Mouse (Mus musculus) right cerebral cortex, postnatal 10 days (tissue): ENCODE results near the gene Engase.

Experiments
- DNase-seq, 2 experiments: peaks; one replicate each; pipeline ENCODE4 v3.0.0; 2021; ENCODE audit warnings: low spot score in 2 of 2

Gene Engase

DNA sequence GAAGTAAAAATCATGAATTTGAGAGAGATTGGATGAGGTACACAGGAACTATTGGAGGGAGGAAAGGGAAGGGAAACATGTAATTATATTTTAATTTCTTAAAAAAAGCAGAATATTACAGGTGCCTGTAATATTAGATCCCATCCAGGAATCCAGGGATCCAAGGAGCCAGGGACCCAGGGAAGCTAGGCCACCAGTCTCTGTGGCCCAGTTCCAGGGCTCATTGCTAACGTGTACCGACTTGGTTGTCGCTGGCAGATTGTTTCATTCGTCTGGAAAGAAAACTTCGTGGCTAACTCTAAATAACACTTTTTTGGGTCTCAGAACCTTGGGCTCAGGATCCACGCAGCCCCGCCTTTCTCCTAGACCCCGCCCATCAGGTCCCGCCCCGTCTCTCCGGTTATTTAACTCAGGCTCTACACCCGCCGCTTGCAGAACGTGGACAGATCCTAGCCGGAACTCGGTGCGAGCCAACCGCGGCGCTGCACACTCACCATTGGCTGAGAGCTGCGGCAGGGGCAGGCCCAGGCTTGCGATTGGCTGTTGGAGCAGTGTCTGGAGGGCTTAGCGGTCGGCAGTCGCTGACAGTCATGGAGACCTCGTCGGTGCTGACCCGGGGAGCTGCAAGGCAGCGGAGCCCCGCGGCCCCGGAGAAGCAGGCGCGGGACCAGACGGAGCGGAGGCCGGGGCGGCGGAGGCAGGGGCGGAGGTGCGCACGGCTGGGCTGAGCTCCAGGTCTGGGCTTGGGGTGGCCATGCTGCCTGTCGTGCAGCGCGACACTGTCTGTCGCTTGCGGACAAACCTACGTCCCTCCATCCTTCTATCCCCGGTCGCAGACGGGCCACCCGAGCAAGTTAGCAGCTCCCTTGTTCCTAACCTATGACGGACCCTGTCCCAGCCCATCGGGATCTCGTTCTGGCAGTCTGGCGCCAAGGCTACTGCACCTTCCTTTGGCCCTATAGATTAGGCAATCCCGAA is at the start of gene Engase:
TSS of gene Engase (plus strand) at position 434 of the 978 bp plus-strand sequence.
- peak; percentile 98 to 99 for DNase-seq

DNA sequence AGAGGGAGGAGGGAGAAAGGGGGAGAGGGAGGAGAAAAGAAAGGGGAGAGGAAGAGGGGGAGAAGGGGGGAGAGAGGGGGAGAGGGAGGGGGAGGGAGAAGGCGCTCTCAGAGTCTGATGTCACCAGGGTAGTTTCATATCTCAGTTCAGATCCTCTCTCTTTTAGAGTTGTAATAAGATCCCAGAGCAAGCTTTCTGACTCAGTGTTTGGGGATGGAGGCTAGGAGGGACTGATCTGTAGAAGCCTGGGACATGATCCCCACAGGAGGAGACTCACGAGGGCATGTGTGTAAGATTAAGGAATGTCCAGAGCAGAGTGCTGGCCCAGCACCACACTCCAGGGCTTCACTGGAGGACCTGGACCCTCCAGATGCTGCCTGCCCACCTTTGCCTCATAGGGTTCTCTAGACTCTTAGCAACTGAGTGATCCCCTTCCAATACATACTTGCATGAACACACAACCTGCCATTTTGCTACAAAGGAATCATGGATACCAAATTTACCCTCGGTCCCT is 49.3 kb upstream of the Engase start:
- no peak for DNase-seq

DNA sequence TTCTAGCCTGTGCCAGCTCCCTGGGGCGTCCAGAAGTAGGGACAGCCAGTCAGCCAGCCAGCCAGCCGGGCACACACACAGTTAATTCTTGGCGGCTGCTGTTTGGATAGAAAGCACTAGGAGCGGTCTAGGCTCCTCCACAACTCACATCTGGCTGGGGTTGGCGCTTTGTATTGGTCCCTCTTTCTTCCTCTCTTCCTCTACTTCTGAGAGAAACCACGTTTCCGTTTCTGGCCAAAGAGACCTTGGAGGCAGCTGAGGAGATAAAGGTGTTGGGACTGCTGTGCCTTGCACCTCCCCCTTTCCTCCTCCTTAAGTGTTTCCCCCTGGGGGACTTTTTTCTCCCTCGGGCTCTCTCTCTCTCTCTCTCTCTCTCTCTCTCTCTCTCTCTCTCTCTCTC is 48.6 kb upstream of the Engase start, which contains the start of gene C1qtnf1:
TSS of gene C1qtnf1 (plus strand) at position 218 of the 400 bp plus-strand sequence.
- DNase-seq, result no peak

DNA sequence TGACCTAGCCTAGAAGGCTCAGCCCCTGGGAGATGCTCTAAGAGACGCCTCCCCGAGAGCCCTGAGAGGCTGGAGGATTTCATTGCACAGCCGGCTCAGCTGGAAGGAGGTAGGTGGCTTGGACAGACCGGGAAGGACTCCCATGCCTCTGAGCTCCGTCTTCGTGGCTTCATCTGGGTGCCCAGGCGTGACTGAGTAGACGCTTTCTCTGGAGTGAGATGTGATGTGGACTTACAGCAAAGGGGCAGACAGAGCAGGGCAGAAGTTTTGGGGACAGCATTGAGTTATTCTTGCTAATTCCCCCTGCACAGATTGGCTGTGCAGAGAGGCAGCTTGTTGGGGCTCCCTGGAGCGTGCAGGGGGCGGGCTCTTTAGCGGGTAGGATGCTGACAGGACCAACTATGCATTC is 48.2 kb upstream of the Engase start:
- DNase-seq, result no peak

DNA sequence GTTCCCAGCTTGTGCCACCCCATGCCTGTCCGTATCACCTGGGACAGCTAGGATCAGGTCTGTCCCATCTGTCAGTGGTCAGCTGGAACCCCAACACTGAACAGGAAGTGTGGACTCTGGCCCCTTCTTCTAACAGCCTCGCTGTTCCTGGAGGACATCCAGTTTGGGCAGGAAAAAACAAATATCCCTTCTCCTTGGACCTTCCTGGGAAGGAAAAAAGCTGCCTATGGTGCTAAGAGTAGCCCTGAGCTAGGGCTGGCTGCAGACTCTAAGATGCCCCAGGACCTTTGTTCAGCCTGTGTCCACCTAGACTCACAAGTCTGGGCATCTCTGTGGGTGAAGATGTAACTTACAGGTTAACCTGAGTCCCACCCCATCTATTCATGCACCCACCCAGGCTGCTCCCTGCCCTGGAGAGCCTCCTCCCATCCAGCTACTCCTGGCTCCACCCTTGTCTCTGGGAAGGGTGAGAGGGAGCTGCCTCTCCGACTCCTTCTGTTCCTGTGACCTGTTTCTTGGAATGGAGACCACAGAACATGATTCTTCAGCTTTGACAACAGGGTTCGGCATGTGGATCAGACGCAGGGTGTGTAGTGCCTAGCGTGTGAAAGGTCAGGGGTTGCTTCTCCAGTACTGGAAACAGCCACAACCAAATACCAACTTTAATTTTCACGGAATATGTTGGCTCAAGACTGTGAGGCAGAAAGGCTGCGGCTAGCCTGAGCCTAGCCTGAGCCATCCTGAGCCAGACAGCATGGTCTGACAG is 47.5 kb upstream of the Engase start:
- DNase-seq, result no peak

DNA sequence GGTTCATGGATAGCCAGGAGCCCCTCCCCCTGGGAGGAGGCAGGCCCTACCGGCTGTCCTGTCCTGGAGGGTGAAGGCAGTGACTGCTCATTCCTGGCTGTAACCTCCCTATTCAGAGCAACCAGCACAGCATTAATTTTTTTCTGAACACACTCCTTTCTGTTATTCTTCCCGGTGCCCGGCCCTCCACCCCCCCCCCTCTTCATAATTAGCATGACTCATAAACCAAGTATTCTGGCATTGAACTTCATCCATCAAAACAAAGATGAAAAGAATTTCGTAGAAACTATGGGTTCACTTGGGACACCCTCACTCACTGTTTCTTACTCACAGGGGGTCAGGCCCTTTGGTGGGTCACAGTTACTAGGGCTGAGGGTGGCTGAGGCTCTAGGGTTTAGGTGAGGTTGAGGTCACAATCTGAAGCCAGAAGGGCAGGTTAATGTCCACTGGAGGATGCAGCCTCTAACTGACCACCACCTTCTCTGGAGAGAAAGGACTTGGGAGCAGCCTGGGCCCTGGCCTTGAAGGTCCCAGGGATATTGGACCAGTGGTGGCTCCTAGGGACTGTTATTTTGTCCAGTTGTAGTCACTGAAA is 46.2 kb upstream of the Engase start:
- DNase-seq, result no peak

DNA sequence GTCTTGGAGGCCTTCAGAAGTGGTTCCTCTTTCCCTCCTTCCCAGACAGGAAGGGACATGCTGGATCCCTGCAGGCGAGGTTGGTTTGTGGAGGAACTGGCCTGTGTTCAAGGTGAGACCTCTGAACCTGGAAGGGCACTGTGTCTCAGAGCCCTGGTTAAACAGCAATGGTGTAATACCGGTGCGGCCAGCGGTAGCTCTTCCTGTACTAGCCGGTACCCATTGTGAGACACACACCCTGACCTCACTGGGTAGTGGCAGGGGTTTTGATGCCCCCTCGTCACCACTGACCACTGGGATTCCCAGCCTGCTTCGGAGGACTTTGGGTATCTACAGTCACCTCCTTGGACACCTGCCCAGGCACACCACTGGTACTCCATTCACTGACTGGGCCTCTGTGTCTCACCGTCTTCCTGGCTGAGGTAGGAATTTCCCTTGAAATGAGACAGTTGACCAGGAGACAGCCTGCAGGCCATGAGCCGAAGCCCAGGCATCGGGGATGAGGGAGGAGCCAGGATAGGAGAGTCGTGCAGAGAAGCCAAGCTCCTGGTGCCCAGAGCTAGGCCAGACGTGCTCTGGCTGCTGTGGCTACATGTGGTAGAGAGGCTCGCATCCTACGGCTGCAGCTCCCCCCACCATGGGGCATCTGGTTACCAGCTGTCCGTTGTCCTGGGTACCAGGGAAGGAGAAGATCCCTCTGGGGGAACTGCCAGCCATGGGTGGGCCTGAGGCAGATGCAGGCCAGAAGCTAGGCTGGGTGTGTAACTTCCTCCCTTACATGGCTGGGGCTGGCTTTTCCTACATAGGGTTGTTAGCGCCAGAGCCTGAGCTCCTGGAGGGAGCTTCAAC is 45.3 kb upstream of the Engase start:
- DNase-seq, result no peak

DNA sequence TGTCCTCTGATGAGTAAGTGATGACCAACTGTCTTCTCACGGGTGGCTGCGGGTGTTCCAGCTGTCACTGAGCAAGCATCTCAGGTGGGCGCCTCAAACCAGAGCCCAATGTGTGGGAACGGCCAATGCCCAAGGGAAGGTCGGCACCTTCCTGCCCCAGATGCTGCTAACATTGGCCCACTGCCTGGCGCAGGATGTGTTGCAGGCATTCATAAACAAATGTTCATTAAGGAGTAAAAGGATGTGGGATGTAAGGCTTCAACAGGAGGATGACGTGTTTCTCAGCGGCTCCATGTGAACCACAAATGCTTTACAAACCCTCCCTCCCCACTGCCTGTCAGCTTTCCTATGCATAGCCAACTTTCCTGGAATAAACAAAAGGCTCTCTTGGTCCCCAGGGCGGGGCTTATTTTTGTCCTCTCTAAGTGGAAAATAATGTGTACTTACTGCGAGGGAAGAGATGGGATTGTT is 43.2 kb upstream of the Engase start:
- no peak for DNase-seq

DNA sequence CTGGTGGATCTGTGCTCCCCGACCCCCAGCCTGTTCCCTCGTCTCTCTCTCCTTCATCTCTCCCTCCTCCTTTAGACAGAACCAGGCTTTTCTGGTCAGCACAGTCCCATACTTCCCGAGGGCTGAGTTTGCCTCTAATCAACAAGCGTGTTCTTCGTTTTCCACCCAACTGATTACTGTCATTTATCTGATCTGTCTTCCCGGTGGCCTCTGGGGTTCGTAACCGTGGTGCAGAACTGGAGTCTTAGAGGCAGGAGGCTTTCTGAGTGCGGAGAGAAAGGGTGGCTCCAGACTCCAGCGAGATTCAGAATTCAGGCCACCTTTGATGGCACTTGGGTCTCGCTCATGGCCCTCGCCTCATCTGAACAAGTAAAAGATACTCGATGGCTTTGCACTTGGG is 42.5 kb upstream of the Engase start:
- no peak for DNase-seq

DNA sequence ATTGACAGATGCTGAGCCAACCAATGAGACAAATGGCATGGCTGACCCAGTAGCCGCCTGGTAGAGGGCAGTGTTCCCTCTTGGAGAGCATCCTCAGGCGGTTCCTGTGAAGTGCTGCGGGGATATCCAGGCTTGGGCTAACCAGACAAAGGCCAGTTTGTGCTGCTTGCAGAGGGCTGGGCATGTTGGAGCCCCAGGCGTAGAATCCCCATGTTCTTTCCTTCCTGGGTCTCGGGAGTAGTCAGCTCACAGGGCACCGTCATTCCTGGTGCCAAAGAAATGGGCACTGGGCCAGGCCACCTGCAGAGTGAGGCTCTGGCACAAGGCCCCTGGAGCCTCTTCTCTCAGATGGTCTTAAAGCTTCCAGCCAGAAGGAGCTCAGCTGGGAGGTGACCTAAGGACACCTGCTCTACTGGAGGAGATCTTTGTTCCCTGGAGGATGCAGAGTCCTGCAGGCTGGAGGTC is 40.1 kb upstream of the Engase start:
- peak; percentile 75 to 81 for DNase-seq

DNA sequence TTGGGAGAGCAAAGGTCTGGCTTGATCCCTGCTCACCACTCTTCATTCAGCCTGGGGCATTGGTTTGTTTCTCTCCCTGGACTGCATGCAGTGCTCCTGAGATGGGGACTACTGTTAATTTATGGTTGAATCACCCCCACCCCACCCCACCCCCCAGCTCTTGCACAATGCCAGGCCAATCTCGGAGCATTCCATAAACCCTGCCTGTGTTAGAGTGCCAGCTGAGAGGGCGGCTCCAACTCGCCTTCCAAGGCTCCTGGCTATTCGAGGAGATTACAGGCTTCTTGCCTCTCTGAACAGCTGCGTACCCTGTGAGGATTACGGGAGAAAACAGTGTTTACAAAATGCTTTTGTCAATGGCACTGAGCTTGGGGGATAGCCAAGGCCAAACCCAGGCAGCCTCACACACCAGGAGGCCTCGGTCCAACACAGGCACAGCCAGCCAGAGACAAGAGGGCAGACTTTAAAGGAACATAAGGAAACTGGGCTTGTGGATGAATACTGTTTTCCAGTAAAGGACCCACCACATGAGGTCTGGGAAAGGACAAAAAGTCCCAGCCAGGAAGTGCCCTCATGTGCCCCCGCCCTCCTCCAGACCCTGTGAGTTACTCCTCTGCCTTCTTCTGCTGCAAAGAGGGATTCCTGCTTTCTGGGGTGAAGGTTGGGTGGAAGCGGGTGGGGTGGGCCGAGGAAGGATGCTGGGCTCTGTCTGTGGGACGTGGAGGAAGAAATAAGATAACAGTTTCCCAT is 37.8 kb upstream of the Engase start:
- DNase-seq, result peak; percentile 53 to 67

DNA sequence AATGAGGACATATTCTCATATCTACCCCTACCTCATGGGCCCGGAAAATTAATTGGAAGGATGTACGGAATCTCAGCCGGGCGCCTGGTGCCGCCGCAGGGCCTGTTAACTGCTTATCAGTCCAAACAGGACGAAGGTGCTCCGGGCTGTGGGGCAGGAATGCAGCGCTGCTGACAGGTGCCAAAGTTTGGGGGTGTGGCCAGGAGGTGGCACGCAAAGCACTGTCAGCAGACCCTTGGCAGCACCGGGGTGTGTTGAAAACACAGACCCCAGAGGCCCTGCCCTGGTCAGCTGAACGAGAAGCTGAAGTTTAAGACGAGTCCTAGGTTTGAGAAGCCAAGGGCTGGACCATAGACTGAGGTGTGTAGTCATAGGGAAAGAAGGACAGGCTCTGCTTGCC is 33.9 kb upstream of the Engase start:
- no peak for DNase-seq

DNA sequence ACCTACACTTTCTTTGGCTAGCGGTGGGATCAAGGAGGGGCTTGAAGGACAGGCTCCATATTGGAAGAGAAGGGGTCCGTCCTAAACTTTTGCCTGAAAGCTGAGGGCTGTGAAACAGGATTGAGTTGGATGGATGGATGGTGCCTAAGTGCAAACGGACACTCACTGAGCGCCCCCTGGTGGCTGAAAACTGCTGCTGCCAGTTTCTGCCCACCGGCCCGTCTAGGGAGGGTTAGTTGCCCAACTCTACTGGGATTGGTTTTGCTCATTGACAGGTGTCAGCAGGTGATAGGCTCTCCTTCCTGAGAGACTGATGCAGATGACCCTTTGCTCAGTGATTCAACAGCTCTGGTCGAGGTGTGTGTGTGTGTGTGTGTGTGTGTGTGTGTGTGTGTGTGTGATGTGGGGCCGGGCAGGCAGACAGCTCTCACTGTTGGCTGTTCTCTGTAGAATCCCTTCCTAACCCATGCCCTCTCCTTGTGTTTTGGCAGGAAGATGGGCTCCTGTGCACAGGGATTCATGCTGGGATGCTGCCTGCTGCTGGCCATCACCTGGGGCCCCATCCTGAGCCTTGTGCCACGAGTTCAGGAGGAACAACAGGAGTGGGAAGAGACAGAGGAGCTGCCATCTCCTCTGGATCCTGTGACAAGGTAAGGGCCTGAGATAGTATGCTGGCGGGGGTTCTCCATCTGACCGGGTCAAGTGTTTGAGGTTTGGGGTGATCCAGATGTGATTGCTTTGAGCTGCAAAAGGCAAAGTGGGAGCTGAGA is 33.2 kb upstream of the Engase start:
- DNase-seq, result peak; percentile 51 to 76

DNA sequence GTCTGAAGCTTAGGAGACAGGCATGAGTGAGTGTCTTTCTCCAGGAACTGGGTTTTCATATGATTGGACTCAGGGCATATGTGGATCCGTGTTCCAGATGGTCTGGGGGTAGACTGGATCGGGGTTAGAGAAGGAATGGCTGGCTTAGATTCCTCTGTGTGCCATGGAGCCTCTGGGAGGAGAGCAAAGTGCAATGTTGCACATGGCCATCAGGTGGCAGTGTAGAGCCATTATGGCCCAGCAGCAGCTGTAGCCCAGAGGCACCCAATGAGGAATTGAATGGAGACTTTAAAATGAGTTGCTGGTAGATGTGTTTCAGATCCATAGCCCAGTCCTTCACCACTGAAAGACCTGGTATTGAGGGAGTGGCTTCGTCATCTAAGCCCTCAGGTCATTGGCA is 30.8 kb upstream of the Engase start:
- peak; percentile 74 to 79 for DNase-seq

DNA sequence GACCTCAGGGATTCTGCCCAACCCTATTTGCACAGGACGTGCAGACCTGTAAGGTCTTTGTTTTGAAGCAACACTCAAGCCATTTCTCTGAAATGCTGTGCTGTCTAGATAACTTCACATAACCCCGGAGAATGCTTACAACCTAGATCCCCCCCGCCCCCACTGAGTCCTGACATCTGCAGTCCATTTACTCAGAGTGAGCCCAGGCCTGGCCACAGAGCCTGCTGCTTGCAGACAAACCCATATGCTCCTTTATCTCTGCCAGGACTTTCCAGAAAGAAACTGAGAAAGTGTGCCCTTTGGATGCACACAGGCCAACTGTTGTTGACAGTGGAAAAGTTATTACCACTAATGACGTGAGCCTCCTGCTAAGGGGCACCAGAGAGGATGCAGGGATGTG is 29.3 kb upstream of the Engase start:
- DNase-seq, result no peak

DNA sequence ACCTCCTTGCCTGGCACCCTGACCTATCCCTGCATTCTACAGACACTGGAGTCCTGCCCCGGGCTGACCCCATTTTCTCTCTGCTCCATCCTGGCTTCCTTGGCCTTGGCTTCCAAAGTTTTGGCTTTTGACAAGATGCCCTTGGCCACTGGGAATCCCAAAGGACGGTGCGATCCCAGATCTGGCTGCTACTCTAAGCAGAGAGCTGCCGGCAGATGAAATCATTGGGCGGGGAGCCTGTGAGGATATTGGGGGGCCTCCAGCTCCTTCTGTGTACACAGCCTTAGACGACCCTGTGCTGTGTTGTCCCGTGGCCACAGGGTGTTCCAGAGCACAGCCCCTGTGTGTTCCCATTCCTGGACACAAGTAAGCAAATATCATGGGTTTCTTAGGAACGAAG is 28.2 kb upstream of the Engase start:
- no peak for DNase-seq

DNA sequence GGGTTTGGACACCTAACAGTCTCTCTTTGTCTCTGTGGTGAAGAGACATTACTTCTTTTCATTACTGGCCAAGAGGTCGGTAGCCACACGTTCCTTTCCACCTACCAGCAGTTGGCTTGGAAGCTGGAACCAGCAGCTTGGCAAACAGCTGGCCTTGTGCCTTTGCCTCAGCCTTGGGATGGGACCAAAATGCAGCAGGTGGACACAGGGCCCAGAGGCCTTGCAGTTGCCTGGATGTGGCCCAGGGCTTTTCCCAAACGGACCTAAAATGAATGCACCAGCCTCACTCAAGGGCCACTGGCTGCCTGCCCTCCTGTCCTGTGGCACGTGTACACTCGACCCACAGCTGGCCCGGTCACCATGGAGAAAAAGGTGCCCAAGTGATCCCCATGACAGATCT is 25.4 kb upstream of the Engase start:
- DNase-seq, result no peak

DNA sequence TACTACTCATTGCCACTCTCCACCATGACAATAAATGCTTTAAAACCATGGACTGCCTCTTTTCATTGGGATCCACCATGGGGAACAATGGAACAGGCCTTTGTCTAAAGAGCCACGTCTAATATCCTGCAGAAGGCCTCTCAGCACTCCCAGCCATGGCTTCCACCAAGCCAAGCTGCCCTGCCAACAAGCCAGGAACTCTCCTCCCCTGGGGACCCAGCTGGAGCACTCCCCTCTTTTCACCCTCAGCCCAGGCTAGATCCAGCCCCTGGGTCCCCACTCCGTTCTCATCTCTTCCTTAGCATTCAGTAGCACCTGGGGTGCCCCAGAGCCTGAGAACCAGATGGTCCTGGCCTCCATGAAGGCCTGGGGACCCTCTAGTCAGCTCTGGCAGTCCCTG is 23.7 kb upstream of the Engase start:
- DNase-seq, result no peak

DNA sequence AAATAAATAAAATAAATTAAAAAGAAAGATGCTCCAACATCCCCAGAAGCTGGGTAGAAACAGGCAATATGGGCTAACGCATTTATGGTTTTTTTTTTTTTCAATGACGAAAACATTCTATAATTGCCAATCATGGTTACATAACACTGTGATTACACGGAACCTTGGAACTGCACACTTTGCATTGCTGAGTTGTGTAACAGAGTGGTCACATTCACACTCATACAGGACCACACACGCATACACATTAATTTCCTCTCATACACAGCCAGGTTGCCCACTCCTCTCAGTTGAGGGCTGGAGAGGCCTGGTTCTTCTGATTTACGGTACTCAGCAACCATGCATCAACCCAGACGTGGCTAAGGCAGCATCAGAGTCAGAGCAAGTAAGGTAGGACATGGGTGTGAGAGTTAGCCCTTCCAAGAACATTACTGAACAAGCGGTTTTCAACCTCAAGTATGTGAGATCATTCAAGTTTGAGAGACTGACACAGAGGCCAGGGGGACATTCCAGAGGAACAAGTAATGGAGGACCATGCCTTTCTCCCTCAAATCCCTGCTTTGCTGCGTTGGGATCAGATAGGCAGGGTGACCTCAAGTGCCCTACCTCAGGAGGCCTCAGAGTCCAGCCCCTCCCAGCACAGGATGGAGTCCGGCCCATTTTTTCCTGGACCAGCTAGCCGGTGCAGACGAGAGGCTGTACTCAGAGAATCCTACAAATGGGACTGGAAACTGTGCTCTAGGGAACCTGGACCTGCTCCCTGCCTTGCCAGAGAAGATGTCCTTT is 22.6 kb upstream of the Engase start:
- no peak for DNase-seq
